Mouse (Mus musculus) frontal cortex, adult (tissue): ENCODE results near the gene Nmb.
"Not testable (repeated sequence)": the region's sequence is repeated elsewhere in the genome, so short reads cannot be mapped to it uniquely, and the experiment has no call there.

Experiments used
- ATAC-seq: cut with Nextera tagmentation; 2 replicates; pipeline ENCODE4 v1.9.2; 2017; ENCODE audit warnings: mild to moderate bottlenecking, moderate library complexity, mixed read lengths; ENCODE audit not compliant: low TSS enrichment

Nmb gene

GRCm38 (mm10) chr7:80904921-80905515, at the start of gene Nmb:
TSS of gene Nmb (minus strand) at chr7:80905076.
- ATAC-seq, result peak; percentile 60

- ATAC-seq, result no peak
These were observed 49.4 kb upstream of the Nmb start for GRCm38 (mm10) chr7:80954251-80954650.

GRCm38 (mm10) chr7:80952140-80952539, 47.3 kb upstream of the Nmb start:
- ATAC-seq, result no peak

DNA sequence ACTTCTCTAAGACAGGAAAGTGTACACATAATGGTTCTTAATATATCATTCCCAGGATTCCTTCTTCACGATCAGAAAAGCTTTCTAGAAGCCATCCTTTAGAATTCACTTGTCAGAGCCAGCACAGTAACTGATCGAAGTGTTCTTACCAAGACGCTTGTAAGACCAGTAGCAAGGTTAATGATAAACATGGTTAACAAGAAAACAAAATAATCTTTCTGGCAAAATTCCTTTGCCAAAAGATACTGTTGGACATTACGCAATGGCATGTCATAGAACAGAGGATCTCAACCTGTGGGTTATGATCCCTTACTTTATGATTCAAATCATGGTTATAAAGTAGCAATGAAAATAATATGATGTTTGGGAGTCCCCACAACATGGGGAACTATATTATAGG, 46.6 kb upstream of the Nmb start:
- ATAC-seq, result no peak

- peak; percentile 100 for ATAC-seq
These were observed 42.8 kb upstream of the Nmb start, which contains the start of gene Sec11a for GRCm38 (mm10) chr7:80947445-80948350. TSS of gene Sec11a (minus strand) at chr7:80947780.

GRCm38 (mm10) chr7:80939808-80940207, 34.9 kb upstream of the Nmb start:
- ATAC-seq, result no peak

DNA sequence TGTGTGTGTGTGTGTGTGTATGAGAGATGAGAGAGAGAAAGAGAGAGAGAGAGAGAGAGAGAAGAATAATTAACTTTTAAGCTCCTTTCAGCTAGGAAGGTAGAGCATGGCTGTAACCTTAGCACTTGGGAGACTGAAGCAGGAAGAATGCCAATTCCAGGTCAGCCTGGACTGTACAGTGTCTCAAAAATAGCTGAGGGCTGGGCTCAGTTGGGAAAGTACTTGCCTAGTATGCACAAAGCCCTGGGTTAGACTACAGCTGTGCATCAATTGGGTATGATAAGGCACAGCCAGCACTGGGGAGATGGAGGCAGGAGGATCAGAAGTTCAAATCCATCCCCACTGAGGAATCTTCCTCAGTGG, 32.4 kb upstream of the Nmb start:
- not testable (repeated sequence) for ATAC-seq

DNA sequence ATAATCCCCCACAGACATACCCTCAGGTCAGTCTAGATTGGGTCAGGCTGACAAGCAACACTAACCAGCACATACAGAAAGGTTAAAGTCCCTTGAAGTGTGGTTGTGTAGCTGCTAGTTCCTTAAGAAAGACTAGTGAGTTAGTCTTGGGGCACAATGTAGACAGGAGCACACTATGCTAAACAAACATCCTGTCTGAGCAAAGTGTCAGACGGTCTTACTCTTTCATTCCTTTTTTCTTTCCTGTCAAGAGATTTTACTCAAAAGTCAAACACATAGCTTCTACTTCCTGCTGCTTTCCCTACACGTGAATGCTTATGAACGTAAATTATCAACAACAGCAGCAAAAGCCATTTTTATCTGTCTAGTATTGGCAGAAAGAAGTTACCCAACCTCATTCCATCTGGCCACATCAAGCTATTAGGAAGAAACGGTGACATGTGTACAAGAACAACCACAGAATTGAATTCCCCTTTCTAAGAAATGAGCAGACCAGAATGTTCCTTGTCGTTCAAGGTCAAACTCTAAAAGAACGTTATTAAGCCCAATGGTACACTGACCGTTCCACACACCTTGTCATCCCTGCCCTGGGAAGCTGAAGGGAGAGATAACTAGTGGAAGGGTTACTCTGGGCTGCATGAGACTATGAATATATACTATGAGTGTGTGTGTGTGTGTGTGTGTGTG, 31.9 kb upstream of the Nmb start:
- not testable (repeated sequence) for ATAC-seq

DNA sequence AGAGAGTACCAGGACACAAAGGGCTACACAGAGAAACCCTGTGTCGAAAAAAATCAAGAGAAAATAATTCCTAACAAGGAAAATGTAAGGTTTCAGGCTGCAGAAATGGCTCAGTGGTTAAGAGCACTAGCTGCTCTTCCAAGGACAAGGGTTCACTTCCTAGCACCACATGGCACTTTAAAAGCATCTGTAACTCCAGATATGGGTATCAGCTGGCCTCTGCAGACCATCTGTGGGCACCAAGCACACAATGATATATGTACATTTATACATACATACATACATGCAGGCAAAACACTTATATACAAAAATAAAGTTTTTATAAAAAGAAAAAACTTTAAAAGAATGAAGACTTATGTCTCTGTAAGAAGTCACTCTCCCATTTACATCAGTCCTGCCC, 31.0 kb upstream of the Nmb start:
- no peak for ATAC-seq

DNA sequence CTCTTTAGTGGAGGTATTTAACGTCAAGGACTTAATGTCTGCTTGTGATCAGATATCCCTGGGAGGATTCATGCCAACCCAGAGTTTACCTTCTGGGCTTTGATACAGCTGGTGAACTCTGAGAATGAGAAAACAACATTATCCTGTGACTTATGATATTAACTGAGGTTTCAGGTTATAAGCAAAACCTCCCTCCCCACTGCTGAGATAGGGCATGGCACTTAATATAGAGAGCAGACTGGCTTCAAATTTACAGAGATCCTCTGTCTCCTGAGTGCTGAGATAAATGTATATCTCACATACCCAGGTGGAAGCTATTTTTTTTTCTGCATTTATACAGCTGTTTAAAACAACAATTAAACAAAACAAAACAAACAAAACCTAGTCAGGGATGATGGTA, 27.9 kb upstream of the Nmb start:
- ATAC-seq, result no peak

DNA sequence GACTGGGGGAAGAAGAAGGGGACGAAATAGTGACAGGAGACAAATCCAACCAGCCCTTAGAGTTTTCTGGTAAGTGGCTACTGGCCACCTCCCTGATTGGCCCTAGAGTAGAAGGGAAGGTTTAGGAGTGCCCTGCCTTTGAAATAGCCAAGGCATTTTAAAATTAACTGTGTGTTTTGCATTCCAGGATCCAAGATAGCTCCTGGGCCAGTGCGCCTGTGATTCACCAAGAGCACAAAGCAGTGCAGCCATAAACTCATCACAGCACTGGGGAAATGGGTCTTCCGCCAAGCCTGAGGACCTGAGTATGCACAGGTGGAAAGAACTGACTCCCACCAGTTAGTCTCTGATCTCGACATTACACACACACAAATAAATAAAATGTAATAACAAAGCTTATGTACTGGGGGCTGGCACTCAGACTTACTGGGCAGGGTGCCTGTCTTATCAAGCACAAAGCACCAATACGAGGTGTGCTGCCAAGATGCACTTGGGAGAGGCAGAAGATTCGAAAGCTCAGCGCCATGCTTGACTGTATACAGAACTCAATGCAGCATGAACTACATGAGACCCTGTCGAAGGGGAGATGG, 26.8 kb upstream of the Nmb start:
- no peak for ATAC-seq

GRCm38 (mm10) chr7:80923165-80923564, 18.3 kb upstream of the Nmb start:
- no peak for ATAC-seq

- ATAC-seq, result no peak
These were observed 14.8 kb upstream of the Nmb start for GRCm38 (mm10) chr7:80919647-80920008.

DNA sequence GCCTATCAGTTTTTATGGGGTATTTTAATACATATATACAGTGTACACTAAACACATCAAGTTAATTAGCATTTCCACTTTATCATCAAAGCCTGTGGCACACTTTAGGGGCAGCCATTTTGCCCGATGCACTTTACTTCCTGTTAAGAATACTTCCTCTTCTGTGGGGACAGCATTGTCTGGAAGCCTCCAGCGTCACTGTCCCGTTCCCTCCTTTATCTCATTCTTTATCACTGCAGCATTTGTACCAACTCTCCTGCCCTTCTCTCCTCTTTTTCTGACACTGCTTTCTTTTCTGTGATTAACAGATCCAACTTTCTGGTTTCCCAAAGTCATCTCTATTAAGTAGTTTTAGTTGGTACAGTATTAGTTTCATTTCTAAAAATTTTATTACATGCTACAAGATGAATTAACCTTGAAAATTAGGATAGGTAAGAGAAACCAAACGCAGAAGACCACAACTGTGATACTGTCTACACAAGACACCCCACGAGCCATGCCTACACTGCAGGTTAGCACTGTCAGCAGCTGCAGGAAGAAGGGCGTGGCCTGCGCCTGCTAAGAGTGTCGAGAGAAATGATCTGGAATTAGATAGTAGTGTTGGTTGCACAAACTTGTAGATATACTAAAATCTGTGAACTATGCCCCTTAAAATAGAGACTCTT, 14.2 kb upstream of the Nmb start:
- no peak for ATAC-seq

DNA sequence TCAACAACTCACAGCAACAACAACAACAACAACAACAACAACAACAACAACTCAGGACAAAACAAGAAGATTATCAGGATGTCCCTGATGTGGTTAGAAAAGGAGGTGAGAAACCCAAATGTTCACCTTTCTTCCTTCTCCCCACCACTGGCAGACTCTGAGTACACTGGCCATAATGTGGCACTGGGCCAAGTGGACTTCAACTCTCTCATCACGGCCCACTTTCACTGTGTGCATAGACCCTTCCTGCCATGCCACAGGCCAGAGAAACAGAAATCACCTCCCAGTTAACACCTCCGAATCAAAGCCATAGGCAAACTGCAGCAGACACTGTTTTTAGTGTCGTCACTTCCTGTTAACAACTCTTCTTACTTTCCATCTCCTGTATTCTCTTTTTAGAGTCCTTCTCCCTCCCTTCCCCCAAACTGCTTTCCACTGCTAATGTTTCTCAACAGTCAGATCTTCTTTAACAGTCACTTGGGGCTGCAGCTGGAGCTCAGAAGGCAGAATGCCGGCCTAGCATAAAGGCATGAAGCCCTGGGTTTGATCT, 13.1 kb upstream of the Nmb start:
- no peak for ATAC-seq

DNA sequence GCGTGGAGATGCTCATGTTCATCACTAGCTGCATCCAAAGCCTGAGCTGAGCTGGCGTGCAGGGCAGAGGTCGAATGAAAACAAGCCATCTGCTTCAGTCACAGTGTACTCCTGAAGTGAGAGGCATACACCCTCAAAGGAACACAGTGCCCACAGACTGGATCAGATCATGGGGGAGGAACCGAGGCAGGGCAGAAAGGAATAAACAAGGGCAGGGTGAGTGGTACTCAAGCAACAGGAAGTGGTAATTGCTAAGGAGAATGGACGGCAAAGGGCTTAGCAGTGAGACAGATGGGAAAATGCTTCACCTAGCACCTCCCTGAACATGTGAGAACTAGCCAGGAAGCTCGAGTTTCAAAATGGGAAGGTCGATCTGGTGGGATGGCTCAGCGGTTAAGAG, 7.6 kb upstream of the Nmb start:
- no peak for ATAC-seq

DNA sequence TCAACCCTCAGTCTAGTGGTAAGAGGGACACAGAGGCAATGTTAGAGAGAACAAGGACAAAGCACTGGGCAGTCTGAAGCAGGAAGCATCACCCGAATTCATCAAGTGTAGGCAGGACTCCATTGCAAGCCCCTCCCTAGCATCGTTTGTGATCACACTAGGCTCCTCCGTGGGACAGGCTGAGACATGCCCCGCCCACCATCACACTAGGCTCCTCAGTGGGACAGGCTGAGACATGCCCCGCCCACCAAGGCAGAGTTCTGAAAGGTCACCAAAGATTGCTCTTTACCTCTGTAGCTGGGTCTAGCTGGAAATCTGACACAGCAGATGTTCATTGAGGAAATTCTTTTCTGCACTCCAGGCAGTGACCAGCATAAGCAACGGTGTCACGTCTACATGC, 6.2 kb upstream of the Nmb start:
- ATAC-seq, result no peak

GRCm38 (mm10) chr7:80903625-80904422, 1.1 kb downstream of the Nmb start:
- ATAC-seq, result no peak

- ATAC-seq, result no peak
These were observed 3.2 kb downstream of the Nmb start for GRCm38 (mm10) chr7:80901541-80902274.

- peak; percentile 87 for ATAC-seq
These were observed 3.9 kb downstream of the Nmb start, which contains the start of gene Wdr73 for GRCm38 (mm10) chr7:80900944-80901501. TSS of gene Wdr73 (minus strand) at chr7:80901269.
